Mouse (Mus musculus) kidney, adult 2 months (tissue): ENCODE measurements around the gene Uchl4.

Source experiments
- CTCF ChIP-seq: fragments of 200-500 bp; conservative IDR thresholded peaks from 2 replicates; pipeline ENCODE4 v1.5.1; 2011; ENCODE audit warnings: low read depth, mild to moderate bottlenecking, control low read depth, low read length, moderate library complexity, mixed read lengths; ENCODE audit not compliant: insufficient read depth, insufficient read length
- POLR2A ChIP-seq: fragments of 200-500 bp; IDR thresholded peaks from one replicate; pipeline ENCODE4 v1.6.1; 2011; ENCODE audit warnings: low read depth, low read length, control low read depth

- no peak for TF ChIP-seq POLR2A
- no peak for TF ChIP-seq CTCF
Observed at GRCm38 (mm10) chr9:64264813-64265212, 29.8 kb downstream of the Uchl4 start.
